Mouse (Mus musculus): ENCODE results near the gene Ehbp1. TPM values are rescaled to one million over a fixed set of nuclear protein-coding genes. Genes with fewer than 3 reads are reported as not detected.

Ehbp1 gene
- polyA plus RNA-seq, 1 experiment from 2014 or later, result 12.3 TPM

- no peak overlapping the region for H3K4me3 ChIP-seq
- peaks cover 19% of the 10 kb centered on the region for H3K4me1 ChIP-seq
- no peaks in the 10 kb centered on the region for H3K27me3 ChIP-seq (ENCODE audit: low read depth, poor library complexity, severe bottlenecking)
- 27% methylated on average over 1 of the region's 1 CpGs for WGBS
- no peaks in the 10 kb centered on the region for H3K9me3 ChIP-seq (replicated peaks)
- no peak for DNase-seq (ENCODE audit: low spot score)
- no peaks in the 10 kb centered on the region for H3K36me3 ChIP-seq
- H3K27ac ChIP-seq (replicated peaks), result no peak overlapping the region
Observed at GRCm38 (mm10) chr11:22206611-22207010, 135.5 kb downstream of the Ehbp1 start.

- no peak for DNase-seq (ENCODE audit: low spot score)
- Histone ChIP-seq H3K9me3 (replicated peaks) (no peaks in the 10 kb centered on the region), H3K27me3 (ENCODE audit: low read depth, poor library complexity, severe bottlenecking) (no peaks in the 10 kb centered on the region), H3K4me3 (no peak overlapping the region), H3K27ac (replicated peaks) (no peak overlapping the region), H3K4me1 (peaks cover 19% of the 10 kb centered on the region), H3K36me3 (no peaks in the 10 kb centered on the region)
- WGBS, result 30% methylated on average over 2 of the region's 2 CpGs
Observed at GRCm38 (mm10) chr11:22206191-22206590, 135.9 kb downstream of the Ehbp1 start.

GRCm38 (mm10) chr11:22203413-22203812, 138.7 kb downstream of the Ehbp1 start:
- Histone ChIP-seq H3K36me3 (no peaks in the 10 kb centered on the region), H3K4me3 (no peak overlapping the region), H3K9me3 (replicated peaks) (no peaks in the 10 kb centered on the region), H3K27ac (replicated peaks) (no peak overlapping the region), H3K4me1 (peaks cover 35% of the 10 kb centered on the region), H3K27me3 (ENCODE audit: low read depth, poor library complexity, severe bottlenecking) (no peaks in the 10 kb centered on the region)
- 91% methylated on average over 5 of the region's 5 CpGs for WGBS
- no peak for DNase-seq (ENCODE audit: low spot score)

GRCm38 (mm10) chr11:22201125-22201524, 141.0 kb downstream of the Ehbp1 start:
- Histone ChIP-seq H3K9me3 (replicated peaks) (no peaks in the 10 kb centered on the region), H3K27me3 (ENCODE audit: low read depth, poor library complexity, severe bottlenecking) (no peaks in the 10 kb centered on the region), H3K36me3 (no peaks in the 10 kb centered on the region), H3K27ac (replicated peaks) (no peak overlapping the region), H3K4me3 (no peak overlapping the region), H3K4me1 (peaks cover 36% of the 10 kb centered on the region)
- no peak for DNase-seq (ENCODE audit: low spot score)
- WGBS, result 93% methylated on average over 8 of the region's 8 CpGs

- WGBS, result 48% methylated on average over 3 of the region's 3 CpGs
Observed at GRCm38 (mm10) chr11:22199881-22200280, 142.2 kb downstream of the Ehbp1 start.

GRCm38 (mm10) chr11:22198406-22198805, 143.7 kb downstream of the Ehbp1 start:
- no peaks in the 10 kb centered on the region for H3K27me3 ChIP-seq (ENCODE audit: low read depth, poor library complexity, severe bottlenecking)
- WGBS, result 36% methylated on average over 6 of the region's 6 CpGs
- no peaks in the 10 kb centered on the region for H3K36me3 ChIP-seq
- no peak for DNase-seq (ENCODE audit: low spot score)
- no peaks in the 10 kb centered on the region for H3K9me3 ChIP-seq (replicated peaks)
- peaks cover 29% of the 10 kb centered on the region for H3K4me1 ChIP-seq
- H3K4me3 ChIP-seq, result no peak overlapping the region
- no peak overlapping the region for H3K27ac ChIP-seq (replicated peaks)

More at GRCm38 (mm10) chr11:22199881-22200280, 142.2 kb downstream of the Ehbp1 start:
- H3K4me1 ChIP-seq, result peaks cover 29% of the 10 kb centered on the region
- DNase-seq (ENCODE audit: low spot score), result no peak
- no peaks in the 10 kb centered on the region for H3K27me3 ChIP-seq (ENCODE audit: low read depth, poor library complexity, severe bottlenecking)
- no peak overlapping the region for H3K27ac ChIP-seq (replicated peaks)
- no peak overlapping the region for H3K4me3 ChIP-seq
- no peaks in the 10 kb centered on the region for H3K9me3 ChIP-seq (replicated peaks)
- no peaks in the 10 kb centered on the region for H3K36me3 ChIP-seq

- 76% methylated on average over 6 of the region's 6 CpGs for WGBS
- Histone ChIP-seq H3K27ac (replicated peaks) (no peak overlapping the region), H3K9me3 (replicated peaks) (no peaks in the 10 kb centered on the region), H3K36me3 (no peaks in the 10 kb centered on the region), H3K4me1 (peaks cover 25% of the 10 kb centered on the region), H3K27me3 (ENCODE audit: low read depth, poor library complexity, severe bottlenecking) (no peaks in the 10 kb centered on the region), H3K4me3 (no peak overlapping the region)
- DNase-seq (ENCODE audit: low spot score), result no peak
Observed at GRCm38 (mm10) chr11:22197935-22198334, 144.2 kb downstream of the Ehbp1 start.

GRCm38 (mm10) chr11:22196776-22197175, 145.3 kb downstream of the Ehbp1 start:
- DNase-seq (ENCODE audit: low spot score), result no peak
- peaks cover 25% of the 10 kb centered on the region for H3K4me1 ChIP-seq
- H3K4me3 ChIP-seq, result no peak overlapping the region
- H3K9me3 ChIP-seq (replicated peaks), result no peaks in the 10 kb centered on the region
- 86% methylated on average over 4 of the region's 4 CpGs for WGBS
- no peaks in the 10 kb centered on the region for H3K36me3 ChIP-seq
- no peak overlapping the region for H3K27ac ChIP-seq (replicated peaks)
- H3K27me3 ChIP-seq (ENCODE audit: low read depth, poor library complexity, severe bottlenecking), result no peaks in the 10 kb centered on the region

GRCm38 (mm10) chr11:22194607-22195006, 147.5 kb downstream of the Ehbp1 start:
- DNase-seq (ENCODE audit: low spot score), result no peak
- 80% methylated on average over 3 of the region's 3 CpGs for WGBS
- Histone ChIP-seq H3K4me3 (no peak overlapping the region), H3K9me3 (replicated peaks) (no peaks in the 10 kb centered on the region), H3K27me3 (ENCODE audit: low read depth, poor library complexity, severe bottlenecking) (no peaks in the 10 kb centered on the region), H3K36me3 (no peaks in the 10 kb centered on the region), H3K4me1 (peaks cover 19% of the 10 kb centered on the region), H3K27ac (replicated peaks) (no peak overlapping the region)

GRCm38 (mm10) chr11:22190576-22190975, 151.5 kb downstream of the Ehbp1 start:
- no peak for DNase-seq (ENCODE audit: low spot score)
- Histone ChIP-seq H3K4me3 (no peak overlapping the region), H3K27me3 (ENCODE audit: low read depth, poor library complexity, severe bottlenecking) (no peaks in the 10 kb centered on the region), H3K27ac (replicated peaks) (no peak overlapping the region), H3K36me3 (no peaks in the 10 kb centered on the region), H3K9me3 (replicated peaks) (no peaks in the 10 kb centered on the region), H3K4me1 (no peaks in the 10 kb centered on the region)
- 72% methylated on average over 3 of the region's 3 CpGs for WGBS

- Histone ChIP-seq H3K36me3 (no peaks in the 10 kb centered on the region), H3K27me3 (ENCODE audit: low read depth, poor library complexity, severe bottlenecking) (no peaks in the 10 kb centered on the region), H3K4me3 (no peak overlapping the region), H3K27ac (replicated peaks) (no peak overlapping the region), H3K9me3 (replicated peaks) (no peaks in the 10 kb centered on the region), H3K4me1 (no peaks in the 10 kb centered on the region)
- WGBS, result 87% methylated on average over 3 of the region's 3 CpGs
- DNase-seq (ENCODE audit: low spot score), result no peak
Observed at GRCm38 (mm10) chr11:22189970-22190369, 152.1 kb downstream of the Ehbp1 start.

GRCm38 (mm10) chr11:22181530-22182501, 160.3 kb downstream of the Ehbp1 start:
- Histone ChIP-seq H3K9me3 (replicated peaks) (no peaks in the 10 kb centered on the region), H3K4me1 (no peaks in the 10 kb centered on the region), H3K27ac (replicated peaks) (no peak overlapping the region), H3K27me3 (ENCODE audit: low read depth, poor library complexity, severe bottlenecking) (no peaks in the 10 kb centered on the region), H3K36me3 (no peaks in the 10 kb centered on the region), H3K4me3 (no peak overlapping the region)
- WGBS, result 88% methylated on average over 8 of the region's 8 CpGs
- DNase-seq (ENCODE audit: low spot score), result no peak

GRCm38 (mm10) chr11:22180146-22180545, 161.9 kb downstream of the Ehbp1 start:
- Histone ChIP-seq H3K4me1 (peaks cover 6% of the 10 kb centered on the region; the same call in 1 of the 2 replicates), H3K27ac (replicated peaks) (no peak overlapping the region), H3K27me3 (ENCODE audit: low read depth, poor library complexity, severe bottlenecking) (no peaks in the 10 kb centered on the region), H3K36me3 (no peaks in the 10 kb centered on the region), H3K9me3 (replicated peaks) (no peaks in the 10 kb centered on the region), H3K4me3 (no peak overlapping the region)
- no peak for DNase-seq (ENCODE audit: low spot score)
